Mouse (Mus musculus) ES-Bruce4 (cell line): ENCODE results near the gene Slc2a6.

Experiments used
- CTCF ChIP-seq: IDR thresholded peaks from one replicate; pipeline ENCODE4 v1.8.1; 2011; ENCODE audit warnings: low read depth, low read length
- EP300 ChIP-seq: IDR thresholded peaks from 2 replicates; pipeline ENCODE4 v1.6.1; 2011; ENCODE audit warnings: low read depth, low read length; ENCODE audit not compliant: insufficient read depth
- POLR2A ChIP-seq: IDR thresholded peaks from one replicate; pipeline ENCODE4 v1.8.1; 2011; ENCODE audit warnings: low read length; ENCODE audit not compliant: insufficient read depth

- no peak for TF ChIP-seq CTCF
- TF ChIP-seq POLR2A, result no peak
- TF ChIP-seq EP300, result no peak
Observed at GRCm38 (mm10) chr2:27069646-27070045, 41.8 kb upstream of the Slc2a6 start.
